ENCODE assay signal across 9 mouse cellular contexts in the genomic region with DNA sequence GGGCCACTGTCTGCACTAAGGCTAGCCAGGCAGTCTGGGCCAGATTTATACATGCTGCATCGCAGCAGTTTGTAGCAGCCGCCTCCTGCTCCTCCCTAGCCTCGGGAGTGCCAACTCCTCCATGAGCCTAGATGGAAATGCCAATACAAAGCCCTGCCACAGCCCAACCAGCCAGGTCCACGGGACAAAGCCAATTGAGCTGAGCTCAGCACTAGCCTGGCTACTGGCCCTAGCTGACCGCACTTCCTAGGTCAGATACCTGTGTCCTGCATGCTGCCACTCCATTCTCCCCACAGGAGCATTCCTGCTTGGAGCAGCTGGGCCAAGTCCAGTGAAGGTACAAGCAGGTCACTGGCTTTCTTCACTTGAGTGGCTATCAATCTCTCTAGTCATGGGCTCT. TPM values are rescaled to one million over a fixed set of nuclear protein-coding genes. Genes with fewer than 3 reads are reported as not detected.
DNase-seq lines count a peak whose midpoint lies in the region; ATAC-seq and TF ChIP-seq lines count a peak whose summit lies in the region.
"Had no signal": no experiment of that assay in that cellular context is flagged by ENCODE, and none has a peak within 500 bp of the region (broad histone marks: within the 10 kb centered on the region; RNA-seq: fewer than 3 reads in every experiment).

No protein-coding gene starts in this region.

- TF ChIP-seq POLR2A in bone marrow macrophage, adult 2 months (IDR thresholded peaks at IDR 0.05; ENCODE audit: borderline replicate concordance, low read depth, low read length): no peak

- no peak overlapping the region for H3K4me2 ChIP-seq in heart, embryonic 11.5 days
- H3K4me2 ChIP-seq: limb, embryonic 12.5 days had no signal

- no peak for ATAC-seq in heart, embryonic 11.5 days (replicated peaks; ENCODE audit: insufficient number of reproducible peaks, low FRiP score, low TSS enrichment)
- ATAC-seq in monocyte, adult 5-6 weeks (replicated peaks; ENCODE audit: insufficient number of reproducible peaks, low FRiP score, low TSS enrichment, poor library complexity, severe bottlenecking): no peak

- no peak for TF ChIP-seq CTCF in bone marrow macrophage, adult 2 months (IDR thresholded peaks at IDR 0.05; ENCODE audit: low read depth, low read length)

- no peak overlapping the region for H3K9ac ChIP-seq in heart, embryonic 11.5 days (ENCODE audit: low read depth, low read length)
- H3K9ac ChIP-seq: limb, embryonic 12.5 days had no signal

- 0 out of 2 replicates have a peak, but pooled peaks cover 2% of the 10 kb centered on the region for H3K36me3 ChIP-seq in heart, embryonic 11.5 days (ENCODE audit: control insufficient read depth, insufficient read depth, low read length)
- H3K36me3 ChIP-seq in midbrain, embryonic 10.5 days: peaks cover 89% of the 10 kb centered on the region

- no peak overlapping the region for H3K27ac ChIP-seq in heart, embryonic 11.5 days (ENCODE audit: low read depth, low read length)
- peak overlapping the region; percentile 89 for H3K27ac ChIP-seq in bone marrow macrophage, adult 2 months (ENCODE audit: insufficient read depth, low read depth, low read length)
- H3K27ac ChIP-seq in midbrain, embryonic 10.5 days (replicated peaks): no peak overlapping the region
- H3K27ac ChIP-seq: limb, embryonic 12.5 days had no signal

- H3K27me3 ChIP-seq in heart, embryonic 11.5 days (ENCODE audit: control insufficient read depth, insufficient read depth, low read length): no peaks in the 10 kb centered on the region
- H3K27me3 ChIP-seq in midbrain, embryonic 10.5 days (ENCODE audit: low read depth, poor library complexity, severe bottlenecking): no peaks in the 10 kb centered on the region
- H3K27me3 ChIP-seq: limb, embryonic 12.5 days had no signal

- H3K4me1 ChIP-seq in heart, embryonic 11.5 days (ENCODE audit: control insufficient read depth, insufficient read depth, low read length): 0 out of 2 replicates have a peak, but pooled peaks cover 4% of the 10 kb centered on the region
- H3K4me1 ChIP-seq in bone marrow macrophage, adult 2 months (ENCODE audit: control insufficient read depth, insufficient read depth, low read length): peaks cover 57% of the 10 kb centered on the region
- no peaks in the 10 kb centered on the region for H3K4me1 ChIP-seq in midbrain, embryonic 10.5 days

- WGBS in heart, embryonic 11.5 days (ENCODE audit: insufficient replicate concordance): 88% methylated on average over 5 of the region's 5 CpGs
- 95% methylated on average over 5 of the region's 5 CpGs for WGBS in midbrain, embryonic 10.5 days

- no peaks in the 10 kb centered on the region for H3K9me3 ChIP-seq in heart, embryonic 11.5 days (replicated peaks; ENCODE audit: control insufficient read depth, low read length)
- H3K9me3 ChIP-seq in midbrain, embryonic 10.5 days (replicated peaks): no peaks in the 10 kb centered on the region
- H3K9me3 ChIP-seq: limb, embryonic 12.5 days had no signal

- no peak overlapping the region for H3K4me3 ChIP-seq in heart, embryonic 11.5 days (ENCODE audit: low read depth, low read length)
- H3K4me3 ChIP-seq in bone marrow macrophage, adult 2 months (ENCODE audit: insufficient read depth, low read length): no peak overlapping the region
- H3K4me3 ChIP-seq in midbrain, embryonic 10.5 days: no peak overlapping the region
- H3K4me3 ChIP-seq: limb, embryonic 12.5 days had no signal

- peak; percentile 95 for DNase-seq in heart, adult 11 months
- DNase-seq in cerebellum, postnatal 36 days: peak; percentile 70 to 73
- peak; percentile 34 to 54 for DNase-seq in kidney, postnatal 4 days
- no peak for DNase-seq in spleen, adult 12 weeks (ENCODE audit: low spot score)
- DNase-seq in midbrain, embryonic 10.5 days (ENCODE audit: low spot score): no peak

RNA-seq across cellular contexts. Expression of gene Susd2, which starts 34.2 kb away (rescaled TPM):
- polyA plus RNA-seq in heart, embryonic 11.5 days (2014; fragmentation: Nextera tagmentation; extraction: Ambion mirVana): 1.4 and 2.1 TPM in 2 replicates
- polyA plus RNA-seq in bone marrow macrophage, adult 2 months (2012; ENCODE audit: insufficient read depth, insufficient read length, missing spikeins): not detected in 2 replicates
- 1.6 and 1.9 TPM in 2 replicates for polyA plus RNA-seq in midbrain, embryonic 10.5 days (2016; fragmentation: Nextera tagmentation; extraction: Ambion mirVana)
- total RNA-seq in monocyte, adult 5-6 weeks (2017): 0.75 TPM in 1 of 3 replicates, not detected in the others

Comparison
In these comparisons a context has a peak if more than half of its experiments do, and no peak if none do; other contexts are left out.
1. DNase-seq: peak in heart, adult 11 months (single experiment), cerebellum, postnatal 36 days (2 of 2) and kidney, postnatal 4 days (2 of 2); none in spleen, adult 12 weeks (single experiment) and midbrain, embryonic 10.5 days (single experiment).